Mouse (Mus musculus): ENCODE data around the gene Epn2.
A peak's percentile ranks its signal among the peaks of the same experiment; 100 is the strongest.

Gene Epn2

DNA sequence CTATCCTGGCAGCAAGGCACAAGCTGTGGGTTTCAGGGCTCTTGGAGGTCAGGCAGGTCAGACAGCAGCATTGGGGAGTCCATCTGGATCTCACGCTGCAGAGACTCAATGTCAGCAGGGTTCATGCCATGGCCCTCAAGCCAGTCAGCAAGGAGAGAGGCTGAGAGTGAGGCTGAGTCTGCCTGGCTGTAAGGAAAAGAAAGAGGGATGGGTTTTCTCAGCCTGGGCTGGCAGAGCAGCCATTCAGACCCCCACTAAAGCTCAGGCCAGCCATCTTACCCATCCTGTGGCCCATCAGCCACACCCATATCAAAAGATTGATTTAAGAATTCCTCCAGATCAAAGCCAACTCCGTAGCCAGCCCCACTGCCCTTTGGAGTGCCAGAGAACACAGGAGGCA lies 90.4 kb downstream of the Epn2 start:
- DNase-seq (ENCODE audit: low spot score): no peak

DNA sequence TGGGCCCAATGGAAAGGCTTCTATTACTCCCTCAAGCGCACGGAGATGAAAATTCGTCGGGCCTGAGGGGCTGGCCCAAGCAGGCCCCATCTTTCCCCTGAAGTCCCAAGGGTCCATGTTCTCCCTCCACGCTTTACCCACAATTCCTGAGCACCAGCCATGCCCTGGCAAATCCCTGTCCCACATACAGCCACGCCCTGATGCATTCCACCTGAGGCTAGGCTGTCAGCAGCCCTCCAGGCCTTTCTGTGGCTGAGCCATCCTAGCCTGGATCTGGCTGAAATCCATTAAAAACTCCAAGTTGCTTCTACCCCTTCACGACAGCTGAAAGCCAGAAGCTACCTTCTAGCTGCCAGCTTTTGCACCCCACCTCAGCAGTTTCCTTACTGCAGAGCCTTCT lies 91.6 kb downstream of the Epn2 start:
- no peak for DNase-seq (ENCODE audit: low spot score)

DNA sequence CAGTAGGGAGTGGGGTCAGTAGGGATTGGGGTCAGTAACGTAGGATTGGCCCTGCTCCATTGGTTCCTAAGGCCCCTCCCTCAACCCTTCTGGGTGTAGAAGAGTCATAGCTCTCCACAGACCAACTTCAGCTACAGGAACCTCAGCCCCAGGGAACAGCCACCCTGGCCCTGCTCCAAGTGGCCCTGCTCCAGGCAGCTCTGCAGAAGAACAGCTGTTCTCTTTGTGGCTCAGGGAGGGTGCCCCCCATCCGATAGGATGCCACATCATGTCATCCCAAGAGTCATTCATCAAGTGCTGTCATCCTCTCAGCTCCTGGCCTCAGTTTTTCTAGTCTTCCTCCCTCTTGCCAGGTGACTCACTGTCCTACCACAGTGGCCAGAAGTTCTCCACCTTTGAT lies 92.1 kb downstream of the Epn2 start:
- peak; percentile 73 for DNase-seq (ENCODE audit: low spot score)

DNA sequence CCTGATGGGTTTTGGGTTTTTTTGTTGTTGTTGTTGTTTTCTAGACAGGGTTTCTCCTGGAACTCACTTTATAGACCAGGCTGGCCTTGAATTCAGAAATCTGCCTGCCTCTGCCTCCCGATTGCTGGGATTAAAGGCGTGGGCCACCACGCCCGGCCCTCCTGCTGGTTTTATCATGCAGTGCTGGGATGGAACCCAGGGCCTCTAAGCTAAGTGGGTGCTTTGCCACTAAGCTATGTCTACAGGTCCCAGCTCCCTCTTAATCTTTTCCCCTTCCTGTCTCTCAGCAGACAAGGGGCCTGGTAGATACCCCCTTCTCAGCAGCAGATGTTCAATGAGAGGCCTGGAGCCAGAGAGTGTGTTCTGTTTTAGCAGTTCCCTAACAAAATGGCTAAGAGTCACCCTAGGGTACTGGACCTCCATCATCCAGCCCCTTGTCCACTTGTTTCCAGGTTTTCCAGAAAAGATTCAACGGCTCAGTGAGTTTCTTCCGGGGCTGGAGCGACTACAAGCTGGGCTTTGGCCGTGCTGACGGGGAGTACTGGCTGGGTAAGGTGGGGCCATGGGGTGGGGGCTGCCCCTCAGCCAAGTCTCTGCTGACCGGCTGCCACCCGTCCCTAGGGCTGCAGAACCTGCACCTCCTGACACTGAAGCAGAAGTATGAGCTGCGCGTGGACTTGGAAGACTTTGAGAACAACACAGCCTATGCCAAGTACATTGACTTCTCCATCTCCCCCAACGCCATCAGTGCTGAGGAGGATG lies 92.8 kb downstream of the Epn2 start:
- no peak for DNase-seq (ENCODE audit: low spot score)

DNA sequence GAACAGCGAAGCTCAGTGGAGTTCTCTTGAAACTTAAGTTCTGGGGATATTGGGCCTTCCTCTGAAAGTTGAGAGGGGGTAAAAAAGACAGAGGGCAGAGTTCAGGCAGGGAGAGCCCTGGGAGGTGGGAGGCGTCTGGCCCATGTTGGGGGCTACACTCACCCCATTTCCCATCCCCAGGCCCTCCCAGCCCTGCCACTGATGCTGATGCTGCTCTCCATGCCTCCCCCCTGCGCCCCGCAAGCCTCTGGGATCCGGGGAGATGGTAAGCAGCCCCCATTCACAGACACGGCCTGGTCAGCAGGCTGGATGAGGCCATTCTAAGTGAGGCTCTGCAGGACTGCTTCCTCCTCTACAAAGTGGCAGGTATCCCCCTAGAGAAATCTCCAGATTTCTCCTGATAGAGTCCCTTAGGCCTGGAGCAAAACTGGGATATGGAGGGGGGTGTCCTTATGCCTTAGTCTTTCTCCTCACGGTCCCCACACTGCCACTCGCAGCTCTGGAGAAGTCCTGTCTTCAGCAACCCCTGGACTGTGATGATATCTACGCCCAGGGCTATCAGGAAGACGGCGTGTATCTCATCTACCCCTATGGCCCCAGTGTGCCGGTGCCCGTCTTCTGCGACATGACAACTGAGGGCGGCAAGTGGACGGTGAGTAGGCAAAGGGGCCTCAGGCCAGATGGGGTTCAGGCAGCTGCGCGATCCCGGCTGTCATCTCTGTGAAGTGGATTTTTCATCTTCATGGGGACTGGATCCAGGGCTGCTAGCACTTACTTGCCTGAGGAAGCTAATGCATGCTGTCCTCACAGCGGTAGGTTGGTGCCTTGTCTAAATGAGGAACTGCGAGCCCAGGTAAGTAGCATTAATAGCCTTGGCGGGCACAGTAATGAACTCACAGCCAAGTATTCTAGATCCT lies 93.7 kb downstream of the Epn2 start:
- no peak for DNase-seq (ENCODE audit: low spot score)

DNA sequence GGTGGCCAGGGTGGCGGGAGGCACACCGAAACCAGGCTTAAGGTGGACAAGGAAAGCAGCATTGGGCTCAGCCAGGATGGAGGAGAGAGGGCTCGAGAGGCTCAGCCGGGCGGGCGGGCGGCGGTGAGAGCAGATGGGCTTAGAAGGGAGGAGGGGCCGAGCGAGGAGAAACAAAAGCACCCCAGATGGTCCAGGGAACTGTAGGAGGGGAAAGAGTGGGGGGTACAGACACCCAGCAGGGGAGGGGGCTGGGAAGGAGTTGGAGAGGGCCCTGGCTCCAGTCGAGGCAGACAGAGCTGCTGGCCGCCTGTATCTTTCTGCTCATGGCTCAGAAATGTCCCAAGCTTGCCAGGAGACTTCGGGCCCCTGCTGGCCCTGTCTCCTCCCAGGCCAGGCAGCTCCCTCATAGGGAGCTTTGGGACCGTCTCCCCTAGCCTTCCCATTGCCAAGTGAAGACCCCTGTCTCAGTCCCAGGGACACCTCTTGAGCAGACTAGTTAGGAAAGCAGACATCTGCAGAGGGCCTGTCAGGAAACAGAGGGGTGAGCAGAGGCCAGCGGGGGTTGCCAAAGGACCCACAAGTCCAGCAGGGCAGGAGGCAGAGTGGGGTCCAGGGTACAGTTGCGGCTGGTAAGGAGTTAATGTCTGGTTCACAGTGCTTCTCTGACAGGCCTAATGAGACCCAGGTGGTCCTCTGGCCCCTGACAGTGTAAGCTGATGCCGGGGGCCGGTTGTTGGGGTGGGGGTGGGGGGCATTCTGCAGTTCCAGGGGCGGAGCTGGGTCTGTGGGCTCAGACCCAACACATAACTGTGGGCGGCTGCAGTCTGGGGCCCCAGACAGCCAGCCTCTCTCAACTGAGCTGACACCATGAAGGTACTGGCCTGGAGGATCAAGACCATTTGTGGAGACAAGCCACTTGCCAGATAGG lies 94.6 kb downstream of the Epn2 start, which contains the start of gene Mfap4:
Mfap4 (plus strand) TSS at position 819 of the 928 bp plus-strand sequence.
- peak; percentile 52 for DNase-seq (ENCODE audit: low spot score)

DNA sequence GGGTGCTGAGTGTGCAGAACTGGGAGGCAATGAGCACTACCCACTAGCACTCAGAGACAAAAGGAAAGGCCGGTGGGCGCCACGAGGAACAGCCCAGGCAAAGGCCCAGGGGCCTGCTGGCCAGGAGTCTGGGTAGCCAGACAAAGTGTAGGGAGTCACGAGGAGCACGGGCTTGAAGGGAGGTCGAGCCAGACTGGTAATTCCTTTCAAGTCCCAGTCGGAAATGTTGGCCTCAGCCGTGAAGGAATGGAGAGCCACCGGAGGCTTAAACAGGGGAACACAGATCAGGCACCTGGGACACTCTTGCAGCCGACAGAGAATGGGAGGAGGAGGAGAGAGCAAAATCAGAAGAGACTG lies 95.3 kb downstream of the Epn2 start:
- no peak for DNase-seq (ENCODE audit: low spot score)

DNA sequence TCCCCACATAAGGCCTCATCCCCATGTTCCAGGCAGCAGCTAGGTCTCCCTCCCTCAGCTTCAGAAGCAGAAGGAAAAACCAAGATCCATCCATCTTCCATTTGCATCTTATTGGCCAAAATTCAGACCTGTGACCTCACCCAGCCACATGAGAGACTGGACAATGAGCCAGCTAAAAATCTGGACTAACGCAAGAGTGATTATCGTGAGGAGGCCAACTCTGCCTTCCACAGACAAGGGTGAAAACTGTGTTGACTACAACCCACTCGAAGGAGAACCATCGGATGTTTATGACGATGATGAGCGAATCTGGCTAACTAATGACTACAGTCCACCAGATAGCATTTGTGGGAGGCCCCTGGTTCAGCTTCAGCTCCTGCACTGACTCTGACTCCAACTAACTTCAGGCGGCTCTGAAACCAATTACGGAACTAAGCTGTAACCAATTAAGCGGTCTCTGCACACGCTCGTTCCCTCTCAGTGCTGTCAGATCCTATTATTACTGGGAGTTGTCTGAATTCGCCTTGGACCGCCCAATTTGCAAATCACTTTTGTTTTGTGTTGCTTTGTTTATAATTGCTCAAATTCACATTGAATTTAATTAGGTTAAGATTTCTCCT lies 96.2 kb downstream of the Epn2 start:
- no peak for DNase-seq (ENCODE audit: low spot score)

DNA sequence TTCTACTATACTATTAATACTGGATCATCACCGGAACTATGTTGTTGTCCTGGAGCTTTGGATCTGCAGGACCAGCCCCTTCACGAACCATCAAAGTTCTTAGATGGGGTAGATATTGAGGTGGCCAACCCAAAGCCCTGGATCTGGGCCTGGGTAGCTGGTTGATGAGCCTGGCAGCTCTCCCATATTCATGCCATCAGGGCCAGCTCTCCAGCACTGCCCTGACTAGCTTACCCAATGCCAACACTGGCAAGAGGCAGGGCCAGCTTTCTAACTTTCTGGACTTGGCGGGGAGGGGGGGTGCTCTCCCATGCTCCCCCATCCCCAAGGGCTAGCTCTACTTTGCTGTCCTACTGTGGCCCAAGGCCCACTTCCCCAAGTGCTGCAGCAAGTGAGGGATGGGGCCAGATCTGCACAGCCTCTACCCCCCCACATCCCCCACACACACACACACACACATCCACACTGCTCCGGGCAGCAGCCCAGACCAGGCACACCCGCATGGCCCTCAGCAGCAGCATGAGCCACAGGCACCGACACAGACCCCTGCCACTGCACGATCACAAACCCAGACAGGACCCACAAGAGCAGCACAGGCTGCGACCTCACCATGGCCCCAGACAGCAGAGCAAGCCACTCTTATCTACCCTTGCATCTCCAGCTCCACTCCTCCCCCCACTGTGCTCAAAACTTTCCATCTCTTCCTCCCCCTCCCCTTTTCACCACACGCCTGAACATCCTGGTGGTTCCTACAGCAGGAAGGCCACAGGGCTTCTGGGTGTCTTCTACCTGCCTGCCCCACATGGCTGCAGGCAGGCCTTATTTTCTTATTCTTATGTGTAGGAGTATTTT lies 98.0 kb downstream of the Epn2 start:
- DNase-seq (ENCODE audit: low spot score): no peak

DNA sequence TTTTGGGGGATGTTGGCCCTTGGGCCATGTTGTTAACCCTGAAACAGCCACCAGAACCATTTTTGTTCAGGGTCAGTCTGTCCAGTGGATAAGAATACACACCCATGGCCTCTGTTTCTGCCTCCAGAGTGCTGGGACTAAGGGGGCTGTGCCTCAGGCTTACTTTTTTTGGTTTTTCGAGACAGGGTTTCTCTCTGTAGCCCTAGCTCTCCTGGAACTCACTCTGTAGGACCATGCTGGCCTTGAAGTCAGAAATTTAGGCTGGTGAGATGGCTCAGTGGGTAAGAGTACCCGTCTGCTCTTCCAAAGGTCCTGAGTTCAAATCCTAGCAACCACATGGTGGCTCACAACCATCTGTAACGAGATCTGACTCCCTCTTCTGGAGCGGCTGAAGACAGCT lies 100.7 kb downstream of the Epn2 start:
- DNase-seq (ENCODE audit: low spot score): no peak

DNA sequence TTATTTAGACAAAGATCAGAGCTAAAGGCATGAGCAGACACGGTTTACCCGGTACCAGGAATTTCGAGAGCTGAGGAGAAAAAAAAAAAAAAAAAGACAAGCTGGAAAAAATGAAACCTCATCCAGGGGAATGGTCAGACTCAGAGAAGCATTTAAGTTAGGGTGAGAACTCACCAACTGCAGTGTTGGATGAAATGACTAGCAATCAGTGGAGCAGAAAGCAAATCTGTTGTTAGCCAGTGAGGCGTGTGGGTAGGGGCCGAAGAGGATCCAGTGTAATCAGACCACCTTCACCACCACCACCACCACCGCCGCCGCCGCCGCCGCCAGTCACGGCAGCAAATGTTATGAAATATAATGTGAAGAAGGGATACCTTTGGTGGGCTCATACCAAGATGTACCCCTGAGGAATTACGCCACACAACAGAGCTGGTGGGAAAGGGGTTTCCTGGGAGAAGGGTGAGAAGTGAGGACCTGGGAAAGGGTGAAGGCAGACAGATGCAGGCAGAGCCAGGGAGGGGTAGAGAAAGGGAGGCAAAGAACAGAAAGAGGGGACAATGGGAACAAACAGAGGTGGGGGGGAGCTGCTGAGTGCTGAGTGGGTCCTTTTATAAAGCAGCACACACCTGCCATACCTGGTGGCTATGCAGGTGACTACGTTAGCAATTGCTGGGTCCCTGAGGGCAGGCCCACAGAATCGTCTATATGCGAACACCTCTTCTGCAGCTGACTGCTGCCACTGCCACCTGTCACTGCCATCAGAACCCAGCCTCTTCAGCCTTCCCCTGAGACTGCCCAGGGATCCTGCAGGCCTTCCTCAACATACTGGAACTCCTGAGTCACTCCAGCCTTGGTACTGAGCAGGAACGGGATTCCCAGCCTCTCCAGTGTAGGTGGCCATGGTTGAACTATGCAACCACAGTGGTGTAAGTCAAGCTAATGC lies 101.7 kb downstream of the Epn2 start:
- no peak for DNase-seq (ENCODE audit: low spot score)

DNA sequence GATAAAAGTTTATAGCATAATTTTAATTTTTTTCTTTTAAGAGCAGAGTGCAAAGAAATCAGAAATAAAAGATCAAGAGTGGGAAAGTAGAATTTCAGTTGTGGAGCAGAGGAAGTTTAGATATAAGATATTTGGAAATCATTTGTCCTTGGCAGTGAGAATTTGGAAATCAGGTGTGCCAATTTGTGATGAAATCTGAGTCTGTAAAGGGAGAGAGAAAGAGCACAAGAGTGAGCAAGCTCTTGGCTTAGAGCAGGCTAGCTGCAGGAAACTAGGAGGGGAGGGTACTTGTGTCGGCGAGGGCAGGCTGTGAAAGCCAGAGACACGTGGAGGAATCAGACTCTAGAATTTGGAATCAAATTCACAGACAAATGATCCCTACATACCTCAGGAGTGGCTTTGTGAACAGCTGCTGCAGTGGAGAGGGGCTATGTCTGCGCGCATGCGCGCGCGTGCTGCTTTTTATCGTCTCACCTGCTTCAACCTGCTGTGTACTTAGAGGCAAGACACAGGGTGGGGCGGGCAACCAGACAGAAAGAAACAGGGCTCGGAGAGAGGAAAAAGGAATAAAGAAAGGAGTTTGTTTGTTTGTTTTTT lies 102.6 kb downstream of the Epn2 start:
- DNase-seq (ENCODE audit: low spot score): no peak

DNA sequence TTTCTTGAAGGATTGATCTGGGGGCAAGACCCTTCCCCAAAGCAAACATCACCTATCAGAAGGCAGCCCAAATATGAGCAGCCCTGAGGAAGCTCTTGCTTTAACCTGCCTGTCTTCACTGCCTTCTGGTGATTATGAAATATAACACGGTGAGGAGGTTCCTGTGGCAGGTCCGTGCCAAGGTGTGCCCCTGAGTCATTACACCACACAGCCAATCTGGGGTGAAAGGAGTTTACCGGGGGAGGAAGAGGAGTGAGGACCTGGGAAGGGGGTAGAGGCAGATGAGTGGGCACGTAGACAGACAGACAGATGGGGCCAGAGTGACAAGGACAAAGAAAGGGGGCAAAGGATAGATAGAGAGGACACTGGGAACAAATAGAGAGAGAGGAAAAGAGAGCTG lies 105.9 kb downstream of the Epn2 start:
- no peak for DNase-seq (ENCODE audit: low spot score)

DNA sequence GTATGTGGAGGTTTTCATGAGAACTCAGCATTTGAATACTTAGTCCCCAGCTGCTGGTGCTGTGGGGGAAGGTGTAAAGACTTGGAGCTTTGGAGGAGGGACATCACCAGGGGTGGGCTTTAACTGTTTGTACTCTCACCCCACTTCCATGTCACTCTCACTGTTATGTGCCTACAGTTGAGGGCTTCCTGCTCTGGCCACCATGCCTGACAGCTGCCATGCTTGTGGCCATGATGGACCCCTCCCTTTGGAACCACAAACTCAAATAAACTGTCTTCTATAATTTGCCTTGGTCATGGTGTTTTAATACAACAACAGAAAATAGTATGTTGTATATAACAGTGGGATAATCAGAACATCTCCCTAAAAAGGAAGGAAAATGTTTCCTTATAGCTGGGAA lies 108.6 kb downstream of the Epn2 start:
- DNase-seq (ENCODE audit: low spot score): no peak

DNA sequence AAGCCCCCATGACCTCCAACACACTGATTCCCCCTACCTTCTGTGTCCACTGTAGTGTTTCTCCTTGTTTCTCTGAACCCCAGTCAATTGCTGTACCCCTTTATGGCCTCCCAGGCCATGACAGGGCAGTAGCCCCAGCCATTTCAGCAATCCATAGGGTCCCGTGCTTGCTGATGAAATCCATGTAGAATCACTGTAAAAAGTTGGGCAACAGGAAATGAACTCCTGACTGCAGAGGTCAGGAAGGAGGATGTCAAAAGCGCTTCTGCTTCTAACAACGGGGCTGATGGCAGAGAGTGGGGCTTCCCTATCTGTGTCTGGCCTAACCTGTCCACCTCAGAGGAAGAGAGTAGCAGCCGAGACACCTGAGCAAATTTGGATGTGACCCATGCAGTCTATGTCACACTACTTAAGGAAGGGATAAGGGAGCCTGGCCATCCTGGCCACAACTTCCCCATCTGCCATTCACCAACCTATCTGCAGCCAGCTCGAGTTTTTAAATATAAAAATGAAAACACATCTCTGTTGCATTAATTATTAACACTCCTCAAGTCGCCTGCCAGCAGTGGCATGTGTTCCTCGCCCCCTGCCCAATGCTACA lies 110.1 kb downstream of the Epn2 start:
- no peak for DNase-seq (ENCODE audit: low spot score)

DNA sequence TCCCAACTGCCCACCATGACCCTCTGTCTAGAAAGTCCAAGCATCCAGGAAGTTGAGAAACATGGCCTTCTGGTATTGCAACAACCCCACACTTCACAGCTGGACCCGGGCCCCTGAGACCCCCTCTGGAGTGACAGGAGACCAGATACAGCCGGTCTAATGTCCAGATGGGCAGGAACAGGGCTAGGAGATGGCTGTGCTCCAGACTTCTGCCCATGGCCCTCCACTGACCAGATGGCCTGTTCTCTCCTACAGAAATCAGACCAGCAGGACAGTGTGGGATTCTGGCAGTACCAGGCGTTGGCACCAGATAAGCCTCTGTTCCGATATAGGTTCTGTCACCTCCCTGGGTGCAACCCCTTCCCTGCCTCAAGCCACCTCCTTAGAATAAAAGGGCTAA lies 111.0 kb downstream of the Epn2 start:
- no peak for DNase-seq (ENCODE audit: low spot score)

Measured in urinary bladder, postnatal 14 days (tissue).